Mouse (Mus musculus) NIH3T3 (cell line): ENCODE measurements around the gene Fbrsl1.
A peak's percentile ranks its signal among the peaks of the same experiment; 100 is the strongest.

Source experiments
- DNase-seq: peaks from one replicate; pipeline ENCODE4 v3.0.0-alpha.2; 2012; ENCODE audit warnings: low read depth

Gene Fbrsl1

GRCm38 (mm10) chr5:110415022-110415421 lies 33.3 kb downstream of the Fbrsl1 start:
- no peak for DNase-seq

GRCm38 (mm10) chr5:110413018-110413417 lies 35.3 kb downstream of the Fbrsl1 start:
- peak; percentile 43 for DNase-seq

GRCm38 (mm10) chr5:110410386-110410785 lies 37.9 kb downstream of the Fbrsl1 start:
- DNase-seq = no peak

GRCm38 (mm10) chr5:110408967-110409366 lies 39.3 kb downstream of the Fbrsl1 start:
- DNase-seq = no peak

GRCm38 (mm10) chr5:110406065-110406714 lies 42.1 kb downstream of the Fbrsl1 start:
- DNase-seq = no peak

- no peak for DNase-seq
Measured at GRCm38 (mm10) chr5:110403931-110404330, 44.4 kb downstream of the Fbrsl1 start.

GRCm38 (mm10) chr5:110402557-110402956 lies 45.7 kb downstream of the Fbrsl1 start:
- DNase-seq = no peak

- DNase-seq = no peak
Measured at GRCm38 (mm10) chr5:110401101-110401500, 47.2 kb downstream of the Fbrsl1 start.

GRCm38 (mm10) chr5:110395006-110395661 lies 53.2 kb downstream of the Fbrsl1 start:
- no peak for DNase-seq

GRCm38 (mm10) chr5:110392727-110393126 lies 55.6 kb downstream of the Fbrsl1 start:
- no peak for DNase-seq

GRCm38 (mm10) chr5:110390631-110391030 lies 57.7 kb downstream of the Fbrsl1 start:
- DNase-seq = no peak

GRCm38 (mm10) chr5:110387332-110387731 lies 61.0 kb downstream of the Fbrsl1 start:
- no peak for DNase-seq

GRCm38 (mm10) chr5:110386371-110387330 lies 61.7 kb downstream of the Fbrsl1 start:
- no peak for DNase-seq

GRCm38 (mm10) chr5:110385263-110385662 lies 63.0 kb downstream of the Fbrsl1 start:
- DNase-seq = no peak

GRCm38 (mm10) chr5:110384491-110384890 lies 63.8 kb downstream of the Fbrsl1 start:
- DNase-seq = no peak

- no peak for DNase-seq
Measured at GRCm38 (mm10) chr5:110379823-110380222, 68.5 kb downstream of the Fbrsl1 start.

- no peak for DNase-seq
Measured at GRCm38 (mm10) chr5:110379086-110379485, 69.2 kb downstream of the Fbrsl1 start.

GRCm38 (mm10) chr5:110378181-110378583 lies 70.1 kb downstream of the Fbrsl1 start:
- no peak for DNase-seq

- peak; percentile 21 for DNase-seq
Measured at GRCm38 (mm10) chr5:110376802-110377433, 71.4 kb downstream of the Fbrsl1 start.

- DNase-seq = no peak
Measured at GRCm38 (mm10) chr5:110363822-110364545, 84.3 kb downstream of the Fbrsl1 start.

GRCm38 (mm10) chr5:110363179-110363821 lies 85.0 kb downstream of the Fbrsl1 start:
- DNase-seq = peak; percentile 48
